Mouse (Mus musculus) lung, postnatal 0 days (tissue): Measurements from ENCODE around the gene Wnt8b.

Experiments used
- CTCF ChIP-seq: IDR thresholded peaks from 2 replicates; pipeline ENCODE4 v1.5.1; 2016; ENCODE audit warnings: antibody characterized with exemption, mild to moderate bottlenecking
- EP300 ChIP-seq: IDR thresholded peaks from 2 replicates; pipeline ENCODE4 v1.6.1; 2016; ENCODE audit warnings: antibody characterized with exemption, mild to moderate bottlenecking, control low read depth

- TF ChIP-seq EP300 = no peak
- peak; percentile 100 for TF ChIP-seq CTCF
Measured at GRCm38 (mm10) chr19:44474158-44474557, 19.1 kb upstream of the Wnt8b start.
